Mouse (Mus musculus): ENCODE measurements at regions not wholly inside any gene's neighbourhood (a gene's known extent, or its start where the extent isn't known, plus 50 kb on each side); places are given as distances from the start of the nearest gene placed in this dataset.

DNA sequence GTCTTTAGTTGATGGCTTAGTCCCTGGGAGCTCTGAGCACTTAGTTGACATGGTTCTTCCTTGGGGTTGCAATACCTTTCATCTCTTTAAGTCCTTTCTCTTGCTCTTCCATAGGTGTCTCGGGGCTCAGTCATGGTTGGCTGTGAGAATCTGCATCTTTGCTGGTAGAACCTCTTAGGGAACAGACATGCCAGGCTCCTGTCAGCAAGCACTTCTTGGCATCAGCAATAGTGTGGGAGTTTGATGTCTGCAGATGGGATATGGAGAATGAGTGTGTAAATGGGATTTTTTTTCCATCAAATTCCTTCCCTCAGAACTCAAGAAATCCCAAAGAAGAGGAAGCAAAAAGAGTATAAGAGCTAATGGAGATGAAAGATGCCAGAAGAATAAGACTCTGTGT lies 1975.9 kb upstream of the Gm12353 start:
- DNase-seq, result no peak
- intact Hi-C loops (cut with DNase I), result no loop called here

DNA sequence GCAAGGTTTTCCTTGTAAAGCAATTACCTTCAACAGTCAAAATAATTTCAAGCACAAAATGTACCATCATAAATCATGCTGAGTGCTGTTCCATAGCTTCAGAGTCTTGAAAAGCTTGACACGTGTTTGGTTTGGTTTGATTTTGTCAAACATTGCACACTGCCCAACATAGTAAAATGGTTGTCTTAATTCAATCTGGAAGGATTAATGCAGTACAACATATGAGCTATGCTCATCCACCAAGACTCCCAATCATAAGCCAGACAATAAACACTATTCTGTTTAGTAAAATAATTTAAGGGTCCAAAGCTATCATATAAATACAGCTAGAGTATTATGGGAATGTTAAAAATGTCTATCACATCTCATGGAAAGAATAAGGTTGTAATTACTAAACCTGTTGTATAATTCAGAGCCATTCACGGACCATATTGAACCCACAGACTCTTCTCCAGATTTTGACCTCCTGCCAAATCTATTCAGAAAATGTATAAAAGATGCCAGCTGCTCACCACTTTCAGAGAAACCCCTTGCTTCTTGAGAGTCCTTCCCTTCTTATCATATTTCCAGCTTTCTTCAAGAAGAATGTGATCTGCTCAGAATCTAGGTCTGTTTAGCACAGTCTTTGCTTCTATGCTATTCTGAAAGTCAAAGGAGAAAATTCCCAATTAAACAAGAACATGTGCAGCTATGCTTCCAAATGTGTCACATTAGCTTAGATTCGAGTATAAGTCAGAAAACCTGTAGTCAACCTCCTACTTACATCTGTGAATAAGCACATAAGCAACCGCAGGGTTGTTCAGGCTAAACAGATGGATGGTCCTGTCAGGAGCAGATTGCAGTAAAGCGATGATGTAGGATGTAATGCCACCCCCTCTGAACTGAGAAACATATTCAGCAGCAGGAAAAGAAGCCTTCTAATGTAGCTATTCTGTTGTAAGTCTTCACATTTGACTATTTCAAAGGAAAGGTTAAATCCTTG lies 1969.4 kb upstream of the Gm12353 start:
- intact Hi-C loops (cut with DNase I), result no loop called here
- peak; percentile 3 for DNase-seq

DNA sequence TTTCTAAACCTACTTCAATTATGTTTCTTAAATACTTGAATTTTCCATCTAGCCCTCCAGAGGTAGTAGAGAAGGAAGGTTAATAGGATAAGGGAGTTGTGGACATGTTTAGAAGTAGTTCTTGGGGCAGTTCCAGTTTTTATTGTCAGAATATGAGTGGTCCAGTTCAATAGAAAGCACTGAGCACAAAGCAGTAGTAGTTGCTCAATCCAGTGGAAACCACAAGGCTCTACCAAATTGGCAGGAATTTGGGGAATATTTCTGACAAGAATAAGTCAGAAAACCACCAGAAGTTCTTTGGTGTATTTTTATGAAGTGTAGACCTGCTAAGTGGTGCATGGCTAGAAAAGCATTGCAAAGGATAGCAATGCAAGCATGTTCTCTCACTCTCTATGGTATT lies 1958.5 kb upstream of the Gm12353 start:
- intact Hi-C loops (cut with DNase I), result no loop called here
- no peak for DNase-seq

DNA sequence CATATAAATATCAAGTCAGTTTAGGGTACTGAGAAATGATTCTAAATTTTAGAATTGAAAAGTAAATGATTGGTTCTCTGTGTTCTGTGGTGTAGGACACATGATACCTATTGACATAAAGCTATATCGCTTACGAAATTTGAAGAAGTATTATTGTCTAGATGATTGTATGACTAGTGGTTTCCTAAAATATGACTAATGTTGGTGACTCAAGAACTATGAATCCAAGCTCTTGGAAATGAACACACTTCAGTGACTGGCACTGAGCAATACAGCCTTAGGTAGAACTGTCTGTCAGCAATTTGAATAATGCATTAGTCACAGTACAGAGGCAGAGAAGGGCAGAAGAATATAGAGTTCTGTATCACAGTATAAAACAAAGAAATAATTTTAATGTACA lies 1955.9 kb upstream of the Gm12353 start:
- DNase-seq, result no peak
- intact Hi-C loops (cut with DNase I), result no loop called here

- intact Hi-C loops (cut with DNase I), result no loop called here
- DNase-seq, result no peak
These were observed 1951.7 kb upstream of the Gm12353 start for GRCm38 (mm10) chr4:17653551-17653950.

GRCm38 (mm10) chr4:17667267-17667850 lies 1937.9 kb upstream of the Gm12353 start:
- intact Hi-C loops (cut with DNase I), result no loop called here
- DNase-seq, result no peak
